Mouse (Mus musculus) hindbrain, embryonic 14.5 days (tissue): ENCODE results near the gene Riok1. TPM values are rescaled to one million over a fixed set of nuclear protein-coding genes. Genes with fewer than 3 reads are reported as not detected.

Experiments
- ATAC-seq: fragments of 200-750 bp; cut with Nextera tagmentation; 2 replicates; pipeline ENCODE4 v1.8.0; 2017; ENCODE audit warnings: moderate number of reproducible peaks, mild to moderate bottlenecking, moderate TSS enrichment, moderate library complexity; ENCODE audit not compliant: low FRiP score
- DNase-seq: peaks from one replicate; pipeline ENCODE4 v3.0.0-alpha.2; 2015; ENCODE audit warnings: low spot score
- H3K27ac ChIP-seq: fragments of 300-500 bp; sonication (generic); 2 replicates; pipeline ENCODE4 v1.5.1; 2014; ENCODE audit warnings: mild to moderate bottlenecking, moderate library complexity
- H3K27me3 ChIP-seq: fragments of 300-500 bp; sonication (generic); 2 replicates; pipeline ENCODE4 v1.6.1; 2014; ENCODE audit warnings: mild to moderate bottlenecking, low read length, mixed read lengths; ENCODE audit not compliant: control insufficient read depth, insufficient read depth
- H3K36me3 ChIP-seq: fragments of 300-500 bp; sonication (generic); replicated peaks from 2 replicates; pipeline ENCODE4 v1.6.1; 2014; ENCODE audit not compliant: control insufficient read depth, insufficient read depth
- H3K4me1 ChIP-seq: fragments of 300-500 bp; sonication (generic); replicated peaks from 2 replicates; pipeline ENCODE4 v1.6.1; 2014; ENCODE audit warnings: antibody characterized with exemption, low read length, mixed read lengths; ENCODE audit not compliant: control insufficient read depth, insufficient read depth
- H3K4me2 ChIP-seq: fragments of 300-500 bp; sonication (generic); replicated peaks from 2 replicates; pipeline ENCODE4 v1.6.1; 2014; ENCODE audit warnings: mild to moderate bottlenecking, moderate library complexity
- H3K4me3 ChIP-seq: fragments of 300-500 bp; sonication (generic); replicated peaks from 2 replicates; pipeline ENCODE4 v1.5.1; 2014; ENCODE audit warnings: mild to moderate bottlenecking, low read length
- H3K9ac ChIP-seq: fragments of 300-500 bp; sonication (generic); 2 replicates; pipeline ENCODE4 v1.6.1; 2014
- H3K9me3 ChIP-seq: fragments of 300-500 bp; sonication (generic); 2 replicates; pipeline ENCODE4 v1.6.1; 2016; ENCODE audit warnings: low read length; ENCODE audit not compliant: control insufficient read depth
- WGBS: fragments of 180-500 bp; shearing (Covaris S2); extraction: QIAGEN DNeasy Blood & Tissue Kit; methylation state at CpG from one replicate; pipeline ENCODE4 v1.1.7; 2014; 5-methylcytosine and 5-hydroxymethylcytosine counted together
- polyA plus RNA-seq: library from polyadenylated mRNA; unstranded; fragments of >200 nt; fragmentation: Nextera tagmentation; extraction: Ambion mirVana; gene quantifications from 2 replicates; pipeline ENCODE4 v1.2.1, GENCODE M21; 2014

The Riok1 gene
- 40.1 and 44.0 TPM in 2 replicates for polyA plus RNA-seq

- Histone ChIP-seq H3K4me2 (peak within 1 kb of the TSS; percentile 91), H3K4me1 (peaks cover 21% of the 10 kb centered on the region), H3K27ac (peak within 1 kb of the TSS; percentile 84), H3K4me3 (peak within 1 kb of the TSS; percentile 72), H3K9ac (peak within 1 kb of the TSS; percentile 81), H3K27me3 (no peaks in the 10 kb centered on the region), H3K9me3 (no peaks in the 10 kb centered on the region), H3K36me3 (peaks cover 20% of the 10 kb centered on the region)
- 12% methylated on average over 37 of the region's 37 CpGs for WGBS
- DNase-seq (no peak), ATAC-seq (peak; percentile 57; the same call in 1 of the 2 replicates)
Observed at GRCm38 (mm10) chr13:38036343-38037043, at the start of gene Riok1. Gene Riok1, plus strand, starts transcription at chr13:38036995.

- Histone ChIP-seq H3K4me3 (no peak overlapping the region), H3K27ac (no peak overlapping the region), H3K4me1 (peaks cover 8% of the 10 kb centered on the region), H3K4me2 (no peak overlapping the region), H3K9me3 (no peaks in the 10 kb centered on the region), H3K36me3 (peaks cover 69% of the 10 kb centered on the region), H3K27me3 (no peaks in the 10 kb centered on the region), H3K9ac (no peak overlapping the region)
- no peak for DNase-seq
- ATAC-seq, result no peak
- 98% methylated on average over 8 of the region's 8 CpGs for WGBS
Observed at GRCm38 (mm10) chr13:37989701-37990100, 47.1 kb upstream of the Riok1 start.

- H3K4me1 ChIP-seq, result peaks cover 8% of the 10 kb centered on the region
- H3K9me3 ChIP-seq, result no peaks in the 10 kb centered on the region
- peak overlapping the region; percentile 89 for H3K4me2 ChIP-seq
- no peak for ATAC-seq
- H3K9ac ChIP-seq, result peak overlapping the region; percentile 97
- WGBS, result 16% methylated on average over 10 of the region's 10 CpGs
- H3K36me3 ChIP-seq, result peaks cover 41% of the 10 kb centered on the region
- H3K27me3 ChIP-seq, result no peaks in the 10 kb centered on the region
- no peak for DNase-seq
- H3K27ac ChIP-seq, result no peak overlapping the region
- peak overlapping the region; percentile 98 for H3K4me3 ChIP-seq
Observed at GRCm38 (mm10) chr13:37992638-37993371, 44.0 kb upstream of the Riok1 start.

GRCm38 (mm10) chr13:37993376-37993703, 43.5 kb upstream of the Riok1 start:
- DNase-seq (no peak), ATAC-seq (no peak)
- H3K4me3 ChIP-seq, result peak overlapping the region; percentile 98
- under 1% methylated on average over 17 of the region's 17 CpGs for WGBS
- H3K36me3 ChIP-seq, result peaks cover 35% of the 10 kb centered on the region
- H3K4me2 ChIP-seq, result peak overlapping the region; percentile 89
- H3K27ac ChIP-seq, result peak overlapping the region; percentile 95
- H3K4me1 ChIP-seq, result peaks cover 8% of the 10 kb centered on the region
- H3K9me3 ChIP-seq, result no peaks in the 10 kb centered on the region
- H3K27me3 ChIP-seq, result no peaks in the 10 kb centered on the region
- H3K9ac ChIP-seq, result peak overlapping the region; percentile 97

GRCm38 (mm10) chr13:37993704-37994404, 42.9 kb upstream of the Riok1 start, which contains the start of gene Ssr1:
Gene Ssr1, minus strand, starts transcription at chr13:37994217.
- peaks cover 30% of the 10 kb centered on the region for H3K36me3 ChIP-seq
- H3K27ac ChIP-seq, result peak within 1 kb of the TSS; percentile 95
- no peaks in the 10 kb centered on the region for H3K9me3 ChIP-seq
- H3K4me3 ChIP-seq, result peak within 1 kb of the TSS; percentile 98
- ATAC-seq (peak; percentile 98), DNase-seq (peak; percentile 99)
- peaks cover 8% of the 10 kb centered on the region for H3K4me1 ChIP-seq
- peak within 1 kb of the TSS; percentile 97 for H3K9ac ChIP-seq
- under 1% methylated on average over 61 of the region's 89 CpGs for WGBS
- H3K4me2 ChIP-seq, result peak within 1 kb of the TSS; percentile 89
- H3K27me3 ChIP-seq, result no peaks in the 10 kb centered on the region

- Histone ChIP-seq H3K27me3 (no peaks in the 10 kb centered on the region), H3K9ac (peak overlapping the region; percentile 97), H3K9me3 (no peaks in the 10 kb centered on the region), H3K27ac (peak overlapping the region; percentile 73), H3K4me3 (peak overlapping the region; percentile 98), H3K36me3 (peaks cover 25% of the 10 kb centered on the region), H3K4me2 (peak overlapping the region; percentile 89), H3K4me1 (peaks cover 8% of the 10 kb centered on the region)
- ATAC-seq, result peak; percentile 59
- WGBS, result 18% methylated on average over 7 of the region's 7 CpGs
- DNase-seq, result no peak
Observed at GRCm38 (mm10) chr13:37994405-37994749, 42.4 kb upstream of the Riok1 start.

- no peaks in the 10 kb centered on the region for H3K9me3 ChIP-seq
- DNase-seq, result no peak
- WGBS, result 83% methylated on average over 3 of the region's 3 CpGs
- no peak for ATAC-seq
- H3K9ac ChIP-seq, result no peak overlapping the region
- no peaks in the 10 kb centered on the region for H3K4me1 ChIP-seq
- no peak overlapping the region for H3K27ac ChIP-seq
- no peaks in the 10 kb centered on the region for H3K27me3 ChIP-seq
- no peaks in the 10 kb centered on the region for H3K36me3 ChIP-seq
- no peak overlapping the region for H3K4me2 ChIP-seq
- H3K4me3 ChIP-seq, result no peak overlapping the region
Observed at GRCm38 (mm10) chr13:37999713-38000112, 37.1 kb upstream of the Riok1 start.

- Histone ChIP-seq H3K9me3 (no peaks in the 10 kb centered on the region), H3K9ac (no peak overlapping the region), H3K4me3 (no peak overlapping the region), H3K27me3 (no peaks in the 10 kb centered on the region), H3K4me2 (no peak overlapping the region), H3K4me1 (no peaks in the 10 kb centered on the region), H3K27ac (no peak overlapping the region), H3K36me3 (no peaks in the 10 kb centered on the region)
- DNase-seq (no peak), ATAC-seq (no peak)
- WGBS, result 52% methylated on average over 1 of the region's 1 CpGs
Observed at GRCm38 (mm10) chr13:38002461-38002860, 34.3 kb upstream of the Riok1 start.

- Histone ChIP-seq H3K4me3 (no peak overlapping the region), H3K4me1 (no peaks in the 10 kb centered on the region), H3K9ac (no peak overlapping the region), H3K4me2 (no peak overlapping the region), H3K27me3 (no peaks in the 10 kb centered on the region), H3K36me3 (no peaks in the 10 kb centered on the region), H3K9me3 (no peaks in the 10 kb centered on the region), H3K27ac (no peak overlapping the region)
- DNase-seq (no peak), ATAC-seq (no peak)
- WGBS, result 94% methylated on average over 2 of the region's 2 CpGs
Observed at GRCm38 (mm10) chr13:38007972-38008371, 28.8 kb upstream of the Riok1 start.
